Mouse (Mus musculus) heart, embryonic 13.5 days (tissue): ENCODE measurements around the gene Uaca. TPM values are rescaled to one million over a fixed set of nuclear protein-coding genes. Genes with fewer than 3 reads are reported as not detected.

ENCODE experiments used
- ATAC-seq: fragments of 200-750 bp; cut with Nextera tagmentation; 2 replicates; pipeline ENCODE4 v1.8.0; 2017; ENCODE audit warnings: moderate TSS enrichment; ENCODE audit not compliant: insufficient number of reproducible peaks, low FRiP score, low TSS enrichment; ENCODE audit errors: extremely low read depth
- H3K27ac ChIP-seq: fragments of 300-500 bp; sonication (generic); replicated peaks from 2 replicates; pipeline ENCODE4 v1.5.1; 2015; ENCODE audit warnings: moderate library complexity, mild to moderate bottlenecking, inconsistent platforms
- H3K27me3 ChIP-seq: fragments of 300-500 bp; sonication (generic); replicated peaks from 2 replicates; pipeline ENCODE4 v1.6.1; 2015; ENCODE audit warnings: mild to moderate bottlenecking, inconsistent platforms
- H3K36me3 ChIP-seq: fragments of 300-500 bp; sonication (generic); 2 replicates; pipeline ENCODE4 v1.6.1; 2015; ENCODE audit warnings: mild to moderate bottlenecking, inconsistent platforms
- H3K4me1 ChIP-seq: fragments of 300-500 bp; sonication (generic); 2 replicates; pipeline ENCODE4 v1.6.1; 2015; ENCODE audit warnings: inconsistent platforms
- H3K4me2 ChIP-seq: fragments of 300-500 bp; sonication (generic); 2 replicates; pipeline ENCODE4 v1.6.1; 2015; ENCODE audit warnings: inconsistent platforms, mild to moderate bottlenecking, moderate library complexity
- H3K4me3 ChIP-seq: fragments of 300-500 bp; sonication (generic); 2 replicates; pipeline ENCODE4 v1.5.1; 2015; ENCODE audit warnings: moderate library complexity, mild to moderate bottlenecking, inconsistent platforms
- H3K9ac ChIP-seq: fragments of 300-500 bp; sonication (generic); 2 replicates; pipeline ENCODE4 v1.6.1; 2015; ENCODE audit warnings: inconsistent platforms, mild to moderate bottlenecking, moderate library complexity
- H3K9me3 ChIP-seq: fragments of 300-500 bp; sonication (generic); 2 replicates; pipeline ENCODE4 v1.6.1; 2016; ENCODE audit warnings: inconsistent platforms
- WGBS: fragments of 180-500 bp; shearing (Covaris S2); methylation state at CpG from one replicate; pipeline ENCODE4 v1.1.7; 2015; ENCODE audit warnings: mixed read lengths; 5-methylcytosine and 5-hydroxymethylcytosine counted together
- polyA plus RNA-seq: library from polyadenylated mRNA; unstranded; fragments of >200 nt; fragmentation: Nextera tagmentation; extraction: Ambion mirVana; gene quantifications from 2 replicates; pipeline ENCODE4 v1.2.1, GENCODE M21; 2015

Gene Uaca
- polyA plus RNA-seq, 1 experiment from 2014 or later, result 27.3 TPM

GRCm38 (mm10) chr9:60794841-60795351 is 554 bp downstream of the Uaca start:
- Histone ChIP-seq H3K9me3 (no peaks in the 10 kb centered on the region), H3K27ac (peak overlapping the region; percentile 88), H3K4me1 (peaks cover 48% of the 10 kb centered on the region), H3K4me2 (peak overlapping the region; percentile 90), H3K9ac (peak overlapping the region; percentile 93), H3K36me3 (no peaks in the 10 kb centered on the region), H3K4me3 (peak overlapping the region; percentile 94), H3K27me3 (no peaks in the 10 kb centered on the region)
- WGBS, result under 1% methylated on average over 30 of the region's 30 CpGs
- ATAC-seq, result peak; percentile 37; the same call in 1 of the 2 replicates

GRCm38 (mm10) chr9:60796076-60796475 is 1.7 kb downstream of the Uaca start:
- peak overlapping the region; percentile 94 for H3K4me3 ChIP-seq
- ATAC-seq, result no peak
- H3K27me3 ChIP-seq, result no peaks in the 10 kb centered on the region
- no peaks in the 10 kb centered on the region for H3K36me3 ChIP-seq
- peak overlapping the region; percentile 37; the same call in 1 of the 2 replicates for H3K9ac ChIP-seq
- H3K27ac ChIP-seq, result no peak overlapping the region
- peaks cover 50% of the 10 kb centered on the region for H3K4me1 ChIP-seq
- peak overlapping the region; percentile 90 for H3K4me2 ChIP-seq
- WGBS, result 72% methylated on average over 7 of the region's 7 CpGs
- no peaks in the 10 kb centered on the region for H3K9me3 ChIP-seq

- no peak for ATAC-seq
- H3K4me2 ChIP-seq, result peak overlapping the region; percentile 90; the same call in 1 of the 2 replicates
Measured at GRCm38 (mm10) chr9:60797126-60797525, 2.8 kb downstream of the Uaca start.

DNA sequence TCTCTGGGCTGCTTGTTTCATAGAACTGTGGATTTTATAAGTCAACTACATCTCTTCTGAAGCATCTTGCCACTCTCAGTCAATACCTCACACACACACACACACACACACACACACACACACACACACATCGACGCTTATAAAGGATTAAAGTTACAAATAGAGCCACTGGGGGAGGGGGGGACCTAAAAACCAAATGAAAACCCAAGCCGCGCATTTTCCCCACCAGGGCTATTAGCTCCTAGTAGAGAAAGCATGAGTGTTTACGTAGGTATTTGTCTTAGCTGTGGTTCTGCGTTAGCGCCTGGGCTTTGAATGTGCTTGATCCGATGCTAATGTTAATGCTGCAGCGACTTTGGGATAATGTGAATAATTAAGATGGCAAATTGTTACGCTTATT is 4.7 kb downstream of the Uaca start:
- H3K4me1 ChIP-seq, result peaks cover 42% of the 10 kb centered on the region
- no peaks in the 10 kb centered on the region for H3K9me3 ChIP-seq
- H3K27me3 ChIP-seq, result no peaks in the 10 kb centered on the region
- H3K4me2 ChIP-seq, result no peak overlapping the region
- no peak overlapping the region for H3K27ac ChIP-seq
- no peak overlapping the region for H3K4me3 ChIP-seq
- WGBS, result 51% methylated on average over 10 of the region's 10 CpGs
- no peak overlapping the region for H3K9ac ChIP-seq
- no peak for ATAC-seq
- H3K36me3 ChIP-seq, result no peaks in the 10 kb centered on the region

More at GRCm38 (mm10) chr9:60797126-60797525, 2.8 kb downstream of the Uaca start:
- no peak overlapping the region for H3K9ac ChIP-seq
- peaks cover 53% of the 10 kb centered on the region for H3K4me1 ChIP-seq
- H3K27me3 ChIP-seq, result no peaks in the 10 kb centered on the region
- WGBS, result 73% methylated on average over 6 of the region's 6 CpGs
- no peak overlapping the region for H3K27ac ChIP-seq
- no peak overlapping the region for H3K4me3 ChIP-seq
- no peaks in the 10 kb centered on the region for H3K36me3 ChIP-seq
- H3K9me3 ChIP-seq, result no peaks in the 10 kb centered on the region

GRCm38 (mm10) chr9:60800663-60801382 is 6.5 kb downstream of the Uaca start:
- H3K27ac ChIP-seq, result no peak overlapping the region
- 65% methylated on average over 8 of the region's 8 CpGs for WGBS
- no peak overlapping the region for H3K4me2 ChIP-seq
- H3K36me3 ChIP-seq, result 0 out of 2 replicates have a peak, but pooled peaks cover 2% of the 10 kb centered on the region
- peaks cover 45% of the 10 kb centered on the region for H3K4me1 ChIP-seq
- H3K4me3 ChIP-seq, result no peak overlapping the region
- H3K9me3 ChIP-seq, result no peaks in the 10 kb centered on the region
- no peak for ATAC-seq
- H3K27me3 ChIP-seq, result no peaks in the 10 kb centered on the region
- H3K9ac ChIP-seq, result no peak overlapping the region

DNA sequence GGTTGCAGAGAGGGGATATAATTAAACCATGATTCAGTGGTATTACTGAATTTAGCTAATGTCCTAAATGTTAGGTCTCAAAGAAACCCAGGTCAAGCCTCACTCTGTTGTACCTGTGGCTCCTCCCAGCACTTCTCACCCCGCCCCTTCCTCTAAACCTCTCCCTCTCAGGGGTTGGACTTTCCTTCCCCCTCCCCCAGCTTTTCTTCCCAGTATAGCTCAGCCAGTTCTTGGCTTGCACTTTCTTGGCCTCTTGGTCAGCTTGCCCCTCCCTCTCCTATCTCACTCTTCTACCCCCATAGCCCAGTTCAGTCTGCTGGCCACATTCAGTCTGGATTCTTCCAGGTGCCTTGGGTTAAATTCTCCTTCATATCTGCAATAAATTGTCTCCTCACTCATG is 7.4 kb downstream of the Uaca start:
- H3K9me3 ChIP-seq, result no peaks in the 10 kb centered on the region
- no peak overlapping the region for H3K9ac ChIP-seq
- WGBS, result 74% methylated on average over 1 of the region's 1 CpGs
- ATAC-seq, result no peak
- H3K4me3 ChIP-seq, result no peak overlapping the region
- no peak overlapping the region for H3K4me2 ChIP-seq
- peaks cover 36% of the 10 kb centered on the region for H3K4me1 ChIP-seq
- no peak overlapping the region for H3K27ac ChIP-seq
- H3K36me3 ChIP-seq, result 0 out of 2 replicates have a peak, but pooled peaks cover 4% of the 10 kb centered on the region
- H3K27me3 ChIP-seq, result no peaks in the 10 kb centered on the region

GRCm38 (mm10) chr9:60802341-60802740 is 8.0 kb downstream of the Uaca start:
- H3K27me3 ChIP-seq, result no peaks in the 10 kb centered on the region
- ATAC-seq, result no peak
- H3K36me3 ChIP-seq, result 0 out of 2 replicates have a peak, but pooled peaks cover 4% of the 10 kb centered on the region
- 91% methylated on average over 5 of the region's 5 CpGs for WGBS
- no peak overlapping the region for H3K27ac ChIP-seq
- H3K9ac ChIP-seq, result no peak overlapping the region
- no peak overlapping the region for H3K4me2 ChIP-seq
- no peaks in the 10 kb centered on the region for H3K9me3 ChIP-seq
- peaks cover 32% of the 10 kb centered on the region for H3K4me1 ChIP-seq
- no peak overlapping the region for H3K4me3 ChIP-seq

DNA sequence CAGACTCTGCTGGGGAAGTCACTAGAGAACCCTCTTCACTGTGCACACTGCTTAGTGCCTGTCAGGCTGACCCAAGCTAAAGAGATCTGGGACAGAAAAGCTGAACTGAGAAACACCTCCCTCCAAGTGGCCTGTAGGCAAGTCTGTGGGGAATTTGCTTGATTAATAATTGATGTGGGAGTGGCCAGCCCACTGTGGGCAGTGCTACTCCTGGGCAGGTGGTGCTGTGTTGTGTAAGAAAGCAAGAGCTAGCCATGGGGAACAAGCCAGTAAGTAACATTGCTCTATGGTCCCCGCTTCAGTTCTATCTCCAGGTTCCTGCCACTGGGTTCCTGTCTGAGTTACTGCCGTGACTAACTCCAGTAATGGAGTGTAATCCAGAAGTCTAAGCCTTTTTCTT is 11.7 kb downstream of the Uaca start:
- Histone ChIP-seq H3K4me2 (no peak overlapping the region), H3K9me3 (no peaks in the 10 kb centered on the region), H3K27me3 (no peaks in the 10 kb centered on the region), H3K4me1 (peaks cover 29% of the 10 kb centered on the region), H3K27ac (no peak overlapping the region), H3K9ac (no peak overlapping the region), H3K4me3 (no peak overlapping the region), H3K36me3 (peaks cover 12% of the 10 kb centered on the region)
- WGBS, result 80% methylated on average over 2 of the region's 2 CpGs
- ATAC-seq, result no peak

- 80% methylated on average over 5 of the region's 5 CpGs for WGBS
- peaks cover 12% of the 10 kb centered on the region for H3K36me3 ChIP-seq
- no peak overlapping the region for H3K4me2 ChIP-seq
- no peak overlapping the region for H3K4me3 ChIP-seq
- H3K27ac ChIP-seq, result no peak overlapping the region
- no peaks in the 10 kb centered on the region for H3K9me3 ChIP-seq
- no peak for ATAC-seq
- H3K4me1 ChIP-seq, result peaks cover 35% of the 10 kb centered on the region
- no peak overlapping the region for H3K9ac ChIP-seq
- no peaks in the 10 kb centered on the region for H3K27me3 ChIP-seq
Measured at GRCm38 (mm10) chr9:60807996-60808395, 13.7 kb downstream of the Uaca start.

GRCm38 (mm10) chr9:60813139-60813880 is 19.0 kb downstream of the Uaca start:
- peak; percentile 76; the same call in 1 of the 2 replicates for ATAC-seq
- Histone ChIP-seq H3K9me3 (no peaks in the 10 kb centered on the region), H3K27me3 (no peaks in the 10 kb centered on the region), H3K4me1 (peaks cover 36% of the 10 kb centered on the region), H3K27ac (peak overlapping the region; percentile 90), H3K4me2 (peak overlapping the region; percentile 69), H3K4me3 (peak overlapping the region; percentile 44), H3K9ac (peak overlapping the region; percentile 64), H3K36me3 (peaks cover 7% of the 10 kb centered on the region)
- 2% methylated on average over 11 of the region's 11 CpGs for WGBS

GRCm38 (mm10) chr9:60815502-60815901 is 21.2 kb downstream of the Uaca start:
- Histone ChIP-seq H3K9ac (no peak overlapping the region), H3K9me3 (no peaks in the 10 kb centered on the region), H3K36me3 (no peaks in the 10 kb centered on the region), H3K27me3 (no peaks in the 10 kb centered on the region), H3K27ac (no peak overlapping the region), H3K4me2 (no peak overlapping the region), H3K4me1 (peaks cover 35% of the 10 kb centered on the region), H3K4me3 (no peak overlapping the region)
- WGBS, result 84% methylated on average over 8 of the region's 8 CpGs
- no peak for ATAC-seq
